Mouse (Mus musculus): ENCODE data around the gene Mindy4.

DNA sequence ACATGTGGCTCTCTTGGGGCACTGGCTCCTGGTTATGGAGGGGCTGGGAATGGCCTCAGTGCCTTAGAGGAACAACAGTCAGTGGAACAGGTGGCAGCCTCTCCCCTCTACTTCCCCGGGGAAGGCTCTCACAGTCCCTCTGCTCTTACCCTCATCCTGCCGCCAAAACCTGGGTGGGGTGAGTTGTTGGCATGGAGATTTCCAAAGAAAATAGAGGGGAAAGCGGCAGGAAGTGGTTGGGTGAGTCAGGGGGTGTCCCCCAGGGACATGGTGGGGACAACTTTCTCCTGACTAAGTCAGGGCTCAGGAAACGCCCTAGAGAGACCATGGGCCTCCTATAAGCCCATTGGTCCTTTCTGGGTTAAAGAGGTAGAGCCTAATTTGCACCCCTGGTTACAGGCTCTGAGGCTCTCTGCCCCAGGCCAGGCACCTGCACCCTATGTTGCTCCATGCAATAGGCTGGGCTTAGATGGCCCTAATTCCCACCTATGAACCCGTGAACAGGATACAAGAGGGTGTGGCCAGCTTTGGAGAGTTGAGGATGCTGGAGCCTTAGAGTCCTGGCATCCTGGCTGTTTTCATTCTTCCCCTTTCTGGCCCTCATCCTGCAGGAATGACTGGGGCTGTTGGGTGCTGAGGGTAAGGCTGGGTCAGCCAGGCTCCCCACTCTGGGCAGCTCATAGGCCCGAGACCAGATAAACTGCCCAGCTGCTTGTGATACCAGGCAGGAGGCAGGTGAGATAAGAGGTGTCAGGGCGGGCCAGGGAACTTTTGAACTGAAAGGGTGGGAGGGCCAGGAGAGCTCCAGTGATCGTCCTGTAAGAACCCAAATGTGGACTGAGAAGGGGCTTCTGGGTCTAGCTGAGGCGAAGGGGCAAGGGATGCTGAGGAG is 136.0 kb downstream of the Mindy4 start:
- TF ChIP-seq POLR2A (IDR thresholded peaks at IDR 0.05; ENCODE audit: borderline replicate concordance, insufficient read depth, low read length) (no peak), CTCF (IDR thresholded peaks at IDR 0.05; ENCODE audit: borderline replicate concordance, insufficient read depth, low read depth, low read length) (no peak)
